Mouse (Mus musculus) heart, embryonic 13.5 days (tissue): ENCODE measurements around the gene Med13l. TPM values are rescaled to one million over a fixed set of nuclear protein-coding genes. Genes with fewer than 3 reads are reported as not detected.
A peak's percentile ranks its signal among the peaks of the same experiment; 100 is the strongest.

Experiments
- ATAC-seq: fragments of 200-750 bp; cut with Nextera tagmentation; 2 replicates; pipeline ENCODE4 v1.8.0; 2017; ENCODE audit warnings: moderate TSS enrichment; ENCODE audit not compliant: insufficient number of reproducible peaks, low FRiP score, low TSS enrichment; ENCODE audit errors: extremely low read depth
- H3K27ac ChIP-seq: fragments of 300-500 bp; sonication (generic); replicated peaks from 2 replicates; pipeline ENCODE4 v1.5.1; 2015; ENCODE audit warnings: moderate library complexity, mild to moderate bottlenecking, inconsistent platforms
- H3K27me3 ChIP-seq: fragments of 300-500 bp; sonication (generic); replicated peaks from 2 replicates; pipeline ENCODE4 v1.6.1; 2015; ENCODE audit warnings: mild to moderate bottlenecking, inconsistent platforms
- H3K36me3 ChIP-seq: fragments of 300-500 bp; sonication (generic); 2 replicates; pipeline ENCODE4 v1.6.1; 2015; ENCODE audit warnings: mild to moderate bottlenecking, inconsistent platforms
- H3K4me1 ChIP-seq: fragments of 300-500 bp; sonication (generic); 2 replicates; pipeline ENCODE4 v1.6.1; 2015; ENCODE audit warnings: inconsistent platforms
- H3K4me2 ChIP-seq: fragments of 300-500 bp; sonication (generic); 2 replicates; pipeline ENCODE4 v1.6.1; 2015; ENCODE audit warnings: inconsistent platforms, mild to moderate bottlenecking, moderate library complexity
- H3K4me3 ChIP-seq: fragments of 300-500 bp; sonication (generic); 2 replicates; pipeline ENCODE4 v1.5.1; 2015; ENCODE audit warnings: moderate library complexity, mild to moderate bottlenecking, inconsistent platforms
- H3K9ac ChIP-seq: fragments of 300-500 bp; sonication (generic); 2 replicates; pipeline ENCODE4 v1.6.1; 2015; ENCODE audit warnings: inconsistent platforms, mild to moderate bottlenecking, moderate library complexity
- H3K9me3 ChIP-seq: fragments of 300-500 bp; sonication (generic); 2 replicates; pipeline ENCODE4 v1.6.1; 2016; ENCODE audit warnings: inconsistent platforms
- WGBS: fragments of 180-500 bp; shearing (Covaris S2); methylation state at CpG from one replicate; pipeline ENCODE4 v1.1.7; 2015; ENCODE audit warnings: mixed read lengths; 5-methylcytosine and 5-hydroxymethylcytosine counted together
- polyA plus RNA-seq: library from polyadenylated mRNA; unstranded; fragments of >200 nt; fragmentation: Nextera tagmentation; extraction: Ambion mirVana; gene quantifications from 2 replicates; pipeline ENCODE4 v1.2.1, GENCODE M21; 2015

Gene Med13l
- polyA plus RNA-seq, 1 experiment from 2014 or later, result 6.3 TPM

- H3K36me3 ChIP-seq, result no peaks in the 10 kb centered on the region
- H3K4me2 ChIP-seq, result peak overlapping the region; percentile 29
- 12% methylated on average over 12 of the region's 12 CpGs for WGBS
- no peak for ATAC-seq
- 0 out of 2 replicates have a peak, but pooled peaks cover 5% of the 10 kb centered on the region for H3K9me3 ChIP-seq
- no peaks in the 10 kb centered on the region; the same call in none of the 2 replicates for H3K27me3 ChIP-seq
- no peak overlapping the region for H3K4me3 ChIP-seq
- no peak overlapping the region for H3K27ac ChIP-seq
- peak overlapping the region; percentile 29; the same call in 1 of the 2 replicates for H3K9ac ChIP-seq
- peaks cover 14% of the 10 kb centered on the region for H3K4me1 ChIP-seq
Observed at GRCm38 (mm10) chr5:118556387-118556937, 4.0 kb upstream of the Med13l start.

GRCm38 (mm10) chr5:118558841-118559240 is 1.6 kb upstream of the Med13l start:
- H3K27ac ChIP-seq, result no peak overlapping the region
- WGBS, result 83% methylated on average over 6 of the region's 6 CpGs

GRCm38 (mm10) chr5:118559584-118560384 is 695 bp upstream of the Med13l start:
- peak overlapping the region; percentile 96 for H3K9ac ChIP-seq
- H3K36me3 ChIP-seq, result no peaks in the 10 kb centered on the region
- under 1% methylated on average over 43 of the region's 101 CpGs for WGBS
- peak; percentile 92 for ATAC-seq
- H3K4me2 ChIP-seq, result peak overlapping the region; percentile 85
- peaks cover 42% of the 10 kb centered on the region for H3K4me1 ChIP-seq
- peak overlapping the region; percentile 91 for H3K27ac ChIP-seq
- peak overlapping the region; percentile 92 for H3K4me3 ChIP-seq
- H3K9me3 ChIP-seq, result 0 out of 2 replicates have a peak, but pooled peaks cover 5% of the 10 kb centered on the region
- H3K27me3 ChIP-seq, result no peaks in the 10 kb centered on the region; the same call in none of the 2 replicates

More at GRCm38 (mm10) chr5:118558841-118559240, 1.6 kb upstream of the Med13l start:
- no peaks in the 10 kb centered on the region; the same call in none of the 2 replicates for H3K27me3 ChIP-seq
- no peaks in the 10 kb centered on the region for H3K36me3 ChIP-seq
- no peak for ATAC-seq
- H3K4me1 ChIP-seq, result peaks cover 35% of the 10 kb centered on the region
- 0 out of 2 replicates have a peak, but pooled peaks cover 5% of the 10 kb centered on the region for H3K9me3 ChIP-seq
- no peak overlapping the region for H3K4me3 ChIP-seq
- no peak overlapping the region for H3K4me2 ChIP-seq
- no peak overlapping the region for H3K9ac ChIP-seq

GRCm38 (mm10) chr5:118561086-118561987 is 858 bp downstream of the Med13l start:
- Histone ChIP-seq H3K36me3 (no peaks in the 10 kb centered on the region), H3K9me3 (no peaks in the 10 kb centered on the region), H3K4me1 (peaks cover 52% of the 10 kb centered on the region), H3K27ac (peak overlapping the region; percentile 91), H3K9ac (peak overlapping the region; percentile 96), H3K4me2 (peak overlapping the region; percentile 85), H3K27me3 (no peaks in the 10 kb centered on the region; the same call in none of the 2 replicates), H3K4me3 (peak overlapping the region; percentile 92)
- WGBS, result under 1% methylated on average over 59 of the region's 59 CpGs
- ATAC-seq, result no peak

- Histone ChIP-seq H3K9ac (peak overlapping the region; percentile 96), H3K36me3 (no peaks in the 10 kb centered on the region), H3K4me1 (peaks cover 54% of the 10 kb centered on the region), H3K27ac (no peak overlapping the region), H3K9me3 (no peaks in the 10 kb centered on the region), H3K4me2 (peak overlapping the region; percentile 85), H3K4me3 (peak overlapping the region; percentile 92), H3K27me3 (no peaks in the 10 kb centered on the region; the same call in none of the 2 replicates)
- WGBS, result 53% methylated on average over 3 of the region's 3 CpGs
- ATAC-seq, result no peak
Observed at GRCm38 (mm10) chr5:118562206-118562605, 1.7 kb downstream of the Med13l start.

- Histone ChIP-seq H3K4me2 (peak overlapping the region; percentile 33; the same call in 1 of the 2 replicates), H3K9me3 (no peaks in the 10 kb centered on the region), H3K9ac (peak overlapping the region; percentile 38; the same call in 1 of the 2 replicates), H3K36me3 (no peaks in the 10 kb centered on the region), H3K4me3 (0 out of 2 replicates have a peak overlapping the region, but pooled peaks have one; percentile 10), H3K4me1 (peaks cover 68% of the 10 kb centered on the region), H3K27me3 (no peaks in the 10 kb centered on the region; the same call in 1 of the 2 replicates), H3K27ac (no peak overlapping the region)
- no peak for ATAC-seq
- 44% methylated on average over 6 of the region's 6 CpGs for WGBS
Observed at GRCm38 (mm10) chr5:118563590-118563989, 3.1 kb downstream of the Med13l start.

GRCm38 (mm10) chr5:118567395-118567794 is 6.9 kb downstream of the Med13l start:
- peaks cover 91% of the 10 kb centered on the region for H3K4me1 ChIP-seq

GRCm38 (mm10) chr5:118569017-118569416 is 8.5 kb downstream of the Med13l start:
- Histone ChIP-seq H3K9me3 (no peaks in the 10 kb centered on the region), H3K36me3 (no peaks in the 10 kb centered on the region), H3K9ac (peak overlapping the region; percentile 15; the same call in 1 of the 2 replicates), H3K4me2 (no peak overlapping the region), H3K27ac (no peak overlapping the region), H3K27me3 (no peaks in the 10 kb centered on the region), H3K4me3 (no peak overlapping the region), H3K4me1 (peaks cover 91% of the 10 kb centered on the region)
- ATAC-seq, result no peak
- WGBS, result 54% methylated on average over 3 of the region's 3 CpGs

More at GRCm38 (mm10) chr5:118567395-118567794, 6.9 kb downstream of the Med13l start:
- no peaks in the 10 kb centered on the region for H3K27me3 ChIP-seq
- H3K36me3 ChIP-seq, result no peaks in the 10 kb centered on the region
- no peak overlapping the region for H3K27ac ChIP-seq
- no peak for ATAC-seq
- H3K9me3 ChIP-seq, result no peaks in the 10 kb centered on the region
- H3K9ac ChIP-seq, result no peak overlapping the region
- H3K4me2 ChIP-seq, result no peak overlapping the region
- H3K4me3 ChIP-seq, result no peak overlapping the region
- 58% methylated on average over 7 of the region's 7 CpGs for WGBS

GRCm38 (mm10) chr5:118569606-118570580 is 9.4 kb downstream of the Med13l start:
- 74% methylated on average over 20 of the region's 20 CpGs for WGBS

GRCm38 (mm10) chr5:118571504-118571903 is 11.0 kb downstream of the Med13l start:
- 61% methylated on average over 4 of the region's 4 CpGs for WGBS
- Histone ChIP-seq H3K9me3 (no peaks in the 10 kb centered on the region), H3K36me3 (no peaks in the 10 kb centered on the region), H3K4me1 (peaks cover 84% of the 10 kb centered on the region), H3K9ac (no peak overlapping the region), H3K27me3 (no peaks in the 10 kb centered on the region), H3K27ac (no peak overlapping the region), H3K4me2 (no peak overlapping the region), H3K4me3 (no peak overlapping the region)
- ATAC-seq, result no peak

More at GRCm38 (mm10) chr5:118569606-118570580, 9.4 kb downstream of the Med13l start:
- peaks cover 93% of the 10 kb centered on the region for H3K4me1 ChIP-seq
- H3K4me3 ChIP-seq, result no peak overlapping the region
- H3K4me2 ChIP-seq, result no peak overlapping the region
- H3K9me3 ChIP-seq, result no peaks in the 10 kb centered on the region
- no peak for ATAC-seq
- no peaks in the 10 kb centered on the region for H3K27me3 ChIP-seq
- no peaks in the 10 kb centered on the region for H3K36me3 ChIP-seq
- H3K27ac ChIP-seq, result no peak overlapping the region
- H3K9ac ChIP-seq, result no peak overlapping the region; the same call in none of the 2 replicates
